Mouse (Mus musculus) erythroblast, embryonic 14.5 days (primary cell): ENCODE results near the gene Spef2.
"Not testable (repeated sequence)": the region's sequence is repeated elsewhere in the genome, so short reads cannot be mapped to it uniquely, and the experiment has no call there.

ENCODE experiments used
- GATA1 ChIP-seq: IDR thresholded peaks from 2 replicates; pipeline ENCODE4 v1.6.1; 2012; ENCODE audit warnings: low read length, inconsistent platforms, mixed read lengths
- TAL1 ChIP-seq: IDR thresholded peaks from 3 replicates; pipeline ENCODE4 v1.6.1; 2012; ENCODE audit warnings: low read length, inconsistent platforms, mixed read lengths

- not testable (repeated sequence) for TF ChIP-seq GATA1, TAL1
Measured at GRCm38 (mm10) chr15:9664948-9665347, 83.7 kb downstream of the Spef2 start.
